Mouse (Mus musculus) liver, postnatal 0 days (tissue): ENCODE measurements around the gene D13Ertd608e.

Experiments
- CTCF ChIP-seq: sonication (generic); IDR thresholded peaks from 2 replicates; pipeline ENCODE4 v1.5.1; 2016; ENCODE audit warnings: antibody characterized with exemption, low read depth
- EP300 ChIP-seq: IDR thresholded peaks from 2 replicates; pipeline ENCODE4 v1.6.1; 2016; ENCODE audit warnings: antibody characterized with exemption, low read depth, mild to moderate bottlenecking

DNA sequence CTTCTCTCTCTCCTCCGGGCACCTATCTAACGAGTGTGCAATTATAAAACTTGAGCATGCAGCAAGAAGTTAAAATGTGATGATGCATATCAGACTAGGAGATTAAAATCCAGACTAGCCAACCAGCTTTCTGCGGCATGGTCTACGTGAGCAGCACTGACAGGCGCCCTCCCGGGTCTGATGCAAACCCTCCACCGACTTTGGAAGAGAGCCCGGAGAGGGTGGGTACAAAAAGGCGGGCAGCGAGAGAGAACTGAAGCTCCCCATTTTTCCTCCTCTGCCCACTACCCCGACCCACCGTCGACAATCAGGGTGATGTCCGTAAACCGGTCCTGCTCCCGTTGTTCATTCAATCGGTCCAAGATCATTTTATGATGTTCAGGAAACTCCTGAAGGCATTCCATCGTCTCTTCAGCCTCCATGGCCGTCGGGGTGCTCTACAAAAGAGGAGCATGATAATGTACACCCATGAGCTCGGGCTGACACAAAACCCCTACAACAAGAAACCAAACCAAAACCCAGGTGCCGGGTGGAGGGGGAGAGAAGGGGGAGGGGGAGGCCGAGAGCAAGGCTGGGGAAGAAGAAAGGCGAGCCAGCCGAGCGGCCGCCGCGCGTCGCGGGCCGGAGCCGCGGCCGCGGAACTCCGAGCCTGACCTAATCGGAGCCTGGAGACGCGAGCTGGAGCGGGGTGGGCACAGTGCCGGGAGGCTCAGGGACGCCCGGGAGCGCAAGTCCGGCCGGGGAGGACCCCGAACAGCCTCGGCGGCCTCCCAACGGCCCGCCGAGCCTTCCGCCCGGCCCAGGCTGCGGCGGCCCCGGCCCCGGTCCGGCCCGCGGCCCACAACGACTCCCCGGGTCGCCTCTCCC lies 45.7 kb upstream of the D13Ertd608e start:
- TF ChIP-seq CTCF (no peak), EP300 (no peak)
